Comparison of ENCODE assay signal across 13 mouse cellular contexts in genomic region chr3:52573806-52574205, GRCm38 (mm10).
DNase-seq lines count a peak whose midpoint lies in the region; ATAC-seq and TF ChIP-seq lines count a peak whose summit lies in the region.
"Had no signal": no experiment of that assay in that cellular context is flagged by ENCODE, and none has a peak within 500 bp of the region (broad histone marks: within the 10 kb centered on the region; RNA-seq: fewer than 3 reads in every experiment).

No protein-coding gene starts in this region.

- no peak overlapping the region for H3K27ac ChIP-seq in gastrocnemius, adult 2 months
- H3K27ac ChIP-seq in bone marrow, adult 2 months (ENCODE audit: control insufficient read depth, insufficient read depth, low read depth, low read length, poor library complexity): 0 out of 2 replicates have a peak overlapping the region, but pooled peaks have one; percentile 39

- H3K4me1 ChIP-seq in bone marrow, adult 2 months (ENCODE audit: control insufficient read depth, insufficient read depth, low read length): no peaks in the 10 kb centered on the region; the same call in 1 of the 2 replicates

- intact Hi-C loops in gastrocnemius, postnatal 14 days (cut with DNase I; ENCODE audit: low total_unique reads): no loop called here
- intact Hi-C loops in gastrocnemius, adult 2 months (cut with DNase I): no loop called here

- WGBS in bone marrow, adult 2 months: 82% methylated on average over 6 of the region's 6 CpGs

- DNase-seq in gastrocnemius, postnatal 14 days: peak; percentile 12
- no peak for DNase-seq in gastrocnemius, adult 2 months
- peak; percentile 67 for DNase-seq in layer of hippocampus, adult 9-11 months
- DNase-seq in right cerebral cortex, adult 2 months (ENCODE audit: low spot score in 2 of 2): peak; percentile 62 to 67
- DNase-seq in kidney, postnatal 36 days: no peak
- DNase-seq: adrenal gland, postnatal 25 days; cerebellum, adult 8-10 months; forebrain, postnatal 0 days had no signal

- TF ChIP-seq CTCF in gastrocnemius, adult 2 months (IDR thresholded peaks at IDR 0.05): no peak
- no peak for TF ChIP-seq CTCF in bone marrow, adult 2 months (IDR thresholded peaks at IDR 0.05; ENCODE audit: control insufficient read depth, insufficient read depth, low read length)

- ATAC-seq in megakaryocyte progenitor cell, adult 5-6 weeks (replicated peaks; ENCODE audit: poor library complexity): no peak
- no peak for ATAC-seq in activated CD4-positive, CD25-positive, alpha-beta regulatory T cell, adult 4 months
- ATAC-seq: forebrain, postnatal 0 days; lung, postnatal 0 days had no signal

- TF ChIP-seq POLR2A in bone marrow, adult 2 months (IDR thresholded peaks at IDR 0.05; ENCODE audit: borderline replicate concordance, control insufficient read depth, low read depth, low read length): no peak

- no peak overlapping the region for H3K4me3 ChIP-seq in gastrocnemius, adult 2 months
- H3K4me3 ChIP-seq in bone marrow, adult 2 months (replicated peaks; ENCODE audit: control insufficient read depth, low read depth, low read length): no peak overlapping the region
- H3K4me3 ChIP-seq: erythroblast, embryonic 14.5 days had no signal

Comparison
In these comparisons a context has a peak if more than half of its experiments do, and no peak if none do; other contexts are left out.
1. DNase-seq: peak in gastrocnemius, postnatal 14 days (single experiment), layer of hippocampus, adult 9-11 months (single experiment) and right cerebral cortex, adult 2 months (2 of 2); none in gastrocnemius, adult 2 months (single experiment) and kidney, postnatal 36 days (0 of 2).